ENCODE assay signal across 9 mouse cellular contexts in the genomic region with DNA sequence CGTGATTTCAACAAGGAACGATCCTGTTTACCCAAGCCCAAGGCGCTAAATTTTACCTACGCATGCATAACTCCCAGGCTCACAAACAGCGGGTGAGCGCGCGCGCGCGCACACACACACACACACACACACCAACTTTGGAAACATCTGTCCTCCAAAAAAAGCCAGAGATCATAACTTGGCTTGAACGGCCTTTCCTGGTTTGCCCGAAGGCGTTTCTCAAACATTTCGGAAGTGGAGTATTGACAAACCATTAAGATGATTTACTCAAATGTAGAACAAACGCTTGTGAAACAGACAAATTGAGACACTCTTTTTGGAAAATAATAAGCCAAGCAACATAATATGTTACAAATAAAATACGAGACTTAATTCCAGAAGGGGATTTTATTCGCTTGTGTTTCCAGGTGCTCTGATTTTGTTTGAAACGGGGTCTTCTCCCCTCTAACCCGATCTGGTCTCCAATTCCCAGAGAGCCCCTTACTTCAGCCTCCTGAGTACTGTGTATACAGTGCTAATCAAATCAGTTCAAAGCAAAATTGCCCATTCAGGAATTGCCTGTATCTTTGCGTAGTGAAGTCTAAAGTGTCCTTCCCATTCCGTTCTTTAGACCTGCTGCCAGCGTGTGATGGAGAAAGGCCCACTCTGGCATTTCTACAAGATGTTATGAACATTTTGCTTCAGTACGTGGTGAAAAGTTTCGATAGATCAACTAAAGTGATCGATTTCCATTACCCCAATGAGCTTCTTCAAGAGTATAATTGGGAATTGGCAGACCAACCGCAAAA. TPM values are rescaled to one million over a fixed set of nuclear protein-coding genes. Genes with fewer than 3 reads are reported as not detected.
DNase-seq lines count a peak whose midpoint lies in the region; ATAC-seq and TF ChIP-seq lines count a peak whose summit lies in the region.
"Had no signal": no experiment of that assay in that cellular context is flagged by ENCODE, and none has a peak within 500 bp of the region (broad histone marks: within the 10 kb centered on the region; RNA-seq: fewer than 3 reads in every experiment).

No protein-coding gene starts in this region.

- no peak overlapping the region for H3K4me2 ChIP-seq in intestine, embryonic 14.5 days (ENCODE audit: low read length)
- H3K4me2 ChIP-seq in intestine, embryonic 15.5 days (replicated peaks), result no peak overlapping the region
- H3K4me2 ChIP-seq in forebrain, embryonic 12.5 days, result peak overlapping the region; percentile 79
- peak overlapping the region; percentile 22; the same call in 1 of the 2 replicates for H3K4me2 ChIP-seq in limb, embryonic 11.5 days (ENCODE audit: low read depth, severe bottlenecking)
- H3K4me2 ChIP-seq in neural tube, embryonic 15.5 days, result peak overlapping the region; percentile 79
- H3K4me2 ChIP-seq in stomach, postnatal 0 days (replicated peaks; ENCODE audit: low read depth), result no peak overlapping the region
- H3K4me2 ChIP-seq: liver, embryonic 11.5 days had no signal

- WGBS in intestine, embryonic 14.5 days, result 3% methylated on average over 27 of the region's 27 CpGs
- 3% methylated on average over 27 of the region's 27 CpGs for WGBS in intestine, embryonic 15.5 days
- WGBS in forebrain, embryonic 12.5 days, result 3% methylated on average over 27 of the region's 27 CpGs
- WGBS in limb, embryonic 11.5 days, result 3% methylated on average over 27 of the region's 27 CpGs
- WGBS in neural tube, embryonic 15.5 days, result 2% methylated on average over 27 of the region's 27 CpGs
- WGBS in stomach, postnatal 0 days, result 5% methylated on average over 27 of the region's 27 CpGs

- no peak for ATAC-seq in intestine, embryonic 14.5 days (replicated peaks; ENCODE audit: low FRiP score, low TSS enrichment, low read depth)
- no peak for ATAC-seq in intestine, embryonic 15.5 days
- no peak for ATAC-seq in forebrain, embryonic 12.5 days (ENCODE audit: low FRiP score)
- ATAC-seq in limb, embryonic 11.5 days (ENCODE audit: insufficient number of reproducible peaks, low FRiP score, low TSS enrichment, low read depth), result no peak
- ATAC-seq in neural tube, embryonic 15.5 days (ENCODE audit: low FRiP score), result no peak
- ATAC-seq in stomach, postnatal 0 days (ENCODE audit: low FRiP score, low TSS enrichment), result no peak

- no peak for TF ChIP-seq EP300 in stomach, postnatal 0 days (optimal IDR thresholded peaks at IDR 0.05)

- H3K9me3 ChIP-seq in intestine, embryonic 14.5 days (ENCODE audit: control insufficient read depth, low read length), result no peaks in the 10 kb centered on the region
- no peaks in the 10 kb centered on the region for H3K9me3 ChIP-seq in intestine, embryonic 15.5 days
- H3K9me3 ChIP-seq in forebrain, embryonic 12.5 days, result no peaks in the 10 kb centered on the region
- no peaks in the 10 kb centered on the region for H3K9me3 ChIP-seq in limb, embryonic 11.5 days (ENCODE audit: control insufficient read depth, low read length)
- no peaks in the 10 kb centered on the region for H3K9me3 ChIP-seq in neural tube, embryonic 15.5 days (replicated peaks)
- no peaks in the 10 kb centered on the region for H3K9me3 ChIP-seq in stomach, postnatal 0 days (ENCODE audit: control insufficient read depth, low read length)

- no peak overlapping the region for H3K27ac ChIP-seq in intestine, embryonic 14.5 days (ENCODE audit: low read depth)
- H3K27ac ChIP-seq in intestine, embryonic 15.5 days, result no peak overlapping the region
- peak overlapping the region; percentile 95 for H3K27ac ChIP-seq in forebrain, embryonic 12.5 days
- no peak overlapping the region for H3K27ac ChIP-seq in limb, embryonic 11.5 days (replicated peaks; ENCODE audit: low read depth, low read length)
- peak overlapping the region; percentile 93 for H3K27ac ChIP-seq in neural tube, embryonic 15.5 days (replicated peaks)
- H3K27ac ChIP-seq in stomach, postnatal 0 days (replicated peaks), result no peak overlapping the region

- no peaks in the 10 kb centered on the region for H3K36me3 ChIP-seq in intestine, embryonic 14.5 days (ENCODE audit: control insufficient read depth, insufficient read depth, low read length)
- H3K36me3 ChIP-seq in intestine, embryonic 15.5 days, result no peaks in the 10 kb centered on the region
- no peaks in the 10 kb centered on the region for H3K36me3 ChIP-seq in forebrain, embryonic 12.5 days (replicated peaks)
- no peaks in the 10 kb centered on the region for H3K36me3 ChIP-seq in limb, embryonic 11.5 days (ENCODE audit: control insufficient read depth, insufficient read depth, low read length)
- H3K36me3 ChIP-seq in neural tube, embryonic 15.5 days, result no peaks in the 10 kb centered on the region
- no peaks in the 10 kb centered on the region for H3K36me3 ChIP-seq in stomach, postnatal 0 days (ENCODE audit: control insufficient read depth, insufficient read depth, low read length)

- peak; percentile 54 for DNase-seq in intestine, embryonic 14.5 days (ENCODE audit: low spot score)
- peak; percentile 46 for DNase-seq in limb, embryonic 11.5 days (ENCODE audit: low spot score)
- DNase-seq in layer of hippocampus, adult 9-10 months (ENCODE audit: low spot score), result no peak
- no peak for DNase-seq in frontal cortex, postnatal 10 days (ENCODE audit: low spot score in 2 of 2)
- no peak for DNase-seq in stomach, postnatal 0 days (ENCODE audit: low spot score)

- peaks cover 96% of the 10 kb centered on the region for H3K27me3 ChIP-seq in intestine, embryonic 14.5 days (replicated peaks; ENCODE audit: control insufficient read depth, insufficient read depth, low read length)
- peaks cover 71% of the 10 kb centered on the region for H3K27me3 ChIP-seq in intestine, embryonic 15.5 days (replicated peaks)
- H3K27me3 ChIP-seq in forebrain, embryonic 12.5 days, result peaks cover 73% of the 10 kb centered on the region
- H3K27me3 ChIP-seq in limb, embryonic 11.5 days (ENCODE audit: control insufficient read depth, insufficient read depth, low read length), result peaks cover 82% of the 10 kb centered on the region
- H3K27me3 ChIP-seq in neural tube, embryonic 15.5 days (replicated peaks), result peaks cover 47% of the 10 kb centered on the region
- H3K27me3 ChIP-seq in stomach, postnatal 0 days (ENCODE audit: control insufficient read depth, insufficient read depth, low read length), result peaks cover 23% of the 10 kb centered on the region; the same call in 1 of the 2 replicates

- H3K9ac ChIP-seq in intestine, embryonic 14.5 days (ENCODE audit: low read length), result no peak overlapping the region
- H3K9ac ChIP-seq in intestine, embryonic 15.5 days, result no peak overlapping the region
- peak overlapping the region; percentile 71 for H3K9ac ChIP-seq in forebrain, embryonic 12.5 days
- H3K9ac ChIP-seq in limb, embryonic 11.5 days (ENCODE audit: low read length), result no peak overlapping the region
- H3K9ac ChIP-seq in neural tube, embryonic 15.5 days (replicated peaks), result peak overlapping the region; percentile 56
- no peak overlapping the region for H3K9ac ChIP-seq in stomach, postnatal 0 days (ENCODE audit: low read length)

- H3K4me3 ChIP-seq in intestine, embryonic 14.5 days (ENCODE audit: low read depth, low read length), result no peak overlapping the region
- H3K4me3 ChIP-seq in intestine, embryonic 15.5 days (replicated peaks), result no peak overlapping the region
- H3K4me3 ChIP-seq in forebrain, embryonic 12.5 days (replicated peaks), result peak overlapping the region; percentile 53
- no peak overlapping the region for H3K4me3 ChIP-seq in limb, embryonic 11.5 days (ENCODE audit: low read depth, low read length)
- peak overlapping the region; percentile 52 for H3K4me3 ChIP-seq in neural tube, embryonic 15.5 days (replicated peaks)
- no peak overlapping the region; the same call in 1 of the 2 replicates for H3K4me3 ChIP-seq in stomach, postnatal 0 days (ENCODE audit: low read depth, low read length)

- no peak for TF ChIP-seq CTCF in stomach, postnatal 0 days (IDR thresholded peaks at IDR 0.05; ENCODE audit: low read depth)

- H3K4me1 ChIP-seq in intestine, embryonic 14.5 days (replicated peaks; ENCODE audit: control insufficient read depth, insufficient read depth, low read length), result no peaks in the 10 kb centered on the region
- H3K4me1 ChIP-seq in intestine, embryonic 15.5 days (replicated peaks), result peaks cover 19% of the 10 kb centered on the region
- H3K4me1 ChIP-seq in forebrain, embryonic 12.5 days, result peaks cover 43% of the 10 kb centered on the region
- peaks cover 8% of the 10 kb centered on the region; the same call in 1 of the 2 replicates for H3K4me1 ChIP-seq in limb, embryonic 11.5 days (ENCODE audit: control insufficient read depth, insufficient read depth, low read length)
- peaks cover 40% of the 10 kb centered on the region for H3K4me1 ChIP-seq in neural tube, embryonic 15.5 days
- H3K4me1 ChIP-seq in stomach, postnatal 0 days (replicated peaks; ENCODE audit: control insufficient read depth, insufficient read depth), result no peaks in the 10 kb centered on the region

RNA-seq across cellular contexts. Expression of gene Gad2, which starts 2.4 kb away (rescaled TPM):
- not detected in 2 replicates for polyA plus RNA-seq in intestine, embryonic 14.5 days (2014; fragmentation: Nextera tagmentation; extraction: Ambion mirVana)
- polyA plus RNA-seq in intestine, embryonic 15.5 days (2015; fragmentation: Nextera tagmentation; extraction: Ambion mirVana), result 0.04 and 0.30 TPM in 2 replicates
- polyA plus RNA-seq in forebrain, embryonic 12.5 days (2016; fragmentation: Nextera tagmentation; extraction: Ambion mirVana), result 73.0 and 80.6 TPM in 2 replicates
- 0.07 TPM in 1 of 2 replicates, not detected in the other for polyA plus RNA-seq in limb, embryonic 11.5 days (2014; fragmentation: Nextera tagmentation; extraction: Ambion mirVana)
- 28.2 and 35.7 TPM in 2 replicates for polyA plus RNA-seq in neural tube, embryonic 15.5 days (2015; fragmentation: Nextera tagmentation; extraction: Ambion mirVana)
- 0.05 and 0.07 TPM in 2 replicates for polyA plus RNA-seq in stomach, postnatal 0 days (2015; fragmentation: Nextera tagmentation; extraction: Ambion mirVana)
- polyA plus RNA-seq: liver, embryonic 11.5 days had no signal

Comparison
In these comparisons a context has a peak if more than half of its experiments do, and no peak if none do; other contexts are left out.
1. DNase-seq: peak in intestine, embryonic 14.5 days (single experiment) and limb, embryonic 11.5 days (single experiment); none in layer of hippocampus, adult 9-10 months (single experiment), frontal cortex, postnatal 10 days (0 of 2) and stomach, postnatal 0 days (single experiment).
2. H3K27ac ChIP-seq: peak in forebrain, embryonic 12.5 days (single experiment) and neural tube, embryonic 15.5 days (single experiment); none in intestine, embryonic 14.5 days (single experiment), intestine, embryonic 15.5 days (single experiment), limb, embryonic 11.5 days (single experiment) and stomach, postnatal 0 days (single experiment).
3. H3K4me2 ChIP-seq: peak in forebrain, embryonic 12.5 days (single experiment), limb, embryonic 11.5 days (single experiment) and neural tube, embryonic 15.5 days (single experiment); none in intestine, embryonic 14.5 days (single experiment), intestine, embryonic 15.5 days (single experiment) and stomach, postnatal 0 days (single experiment).
4. H3K4me3 ChIP-seq: peak in forebrain, embryonic 12.5 days (single experiment) and neural tube, embryonic 15.5 days (single experiment); none in intestine, embryonic 14.5 days (single experiment), intestine, embryonic 15.5 days (single experiment), limb, embryonic 11.5 days (single experiment) and stomach, postnatal 0 days (single experiment).
5. H3K9ac ChIP-seq: peak in forebrain, embryonic 12.5 days (single experiment) and neural tube, embryonic 15.5 days (single experiment); none in intestine, embryonic 14.5 days (single experiment), intestine, embryonic 15.5 days (single experiment), limb, embryonic 11.5 days (single experiment) and stomach, postnatal 0 days (single experiment).
6. RNA of gene Gad2, which starts 2.4 kb away (polyA plus RNA-seq): 73.0 to 80.6 TPM in forebrain, embryonic 12.5 days and 28.2 to 35.7 TPM in neural tube, embryonic 15.5 days; 0.07 TPM in limb, embryonic 11.5 days, 0.05 to 0.07 TPM in stomach, postnatal 0 days, 0.04 to 0.30 TPM in intestine, embryonic 15.5 days and not detected in intestine, embryonic 14.5 days; every median in the first group is over 10 times any median in the second.